Mouse (Mus musculus): ENCODE data around the gene Gm49355. TPM values are rescaled to one million over a fixed set of nuclear protein-coding genes. Genes with fewer than 3 reads are reported as not detected.

The Gm49355 gene
- polyA plus RNA-seq, 1 experiment from 2014 or later = 0.23 TPM

DNA sequence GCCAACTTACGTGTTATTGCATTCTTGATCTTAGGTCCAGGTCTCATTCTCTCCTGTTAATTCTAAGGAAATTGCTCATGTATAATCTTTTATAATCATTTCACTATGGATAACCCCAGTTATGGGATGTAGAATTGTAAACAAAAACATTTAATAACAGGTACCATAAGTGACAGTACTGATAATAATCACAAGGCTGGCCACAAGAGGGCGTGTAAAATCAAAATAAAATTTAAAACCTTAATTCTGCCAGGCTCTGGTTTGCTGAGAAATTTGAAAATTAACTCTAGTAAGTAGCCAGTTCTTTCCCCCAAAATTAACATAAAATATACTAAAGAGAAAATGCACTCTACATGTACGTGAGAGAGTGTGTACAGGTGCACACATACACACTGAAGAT is 16.9 kb downstream of the Gm49355 start:
- Histone ChIP-seq H3K36me3 (ENCODE audit: control insufficient read depth, insufficient read depth, low read length) (no peaks in the 10 kb centered on the region), H3K4me3 (ENCODE audit: low read depth, low read length) (no peak overlapping the region), H3K4me1 (replicated peaks; ENCODE audit: control insufficient read depth, insufficient read depth, low read length) (no peaks in the 10 kb centered on the region), H3K9me3 (ENCODE audit: control insufficient read depth, low read length) (no peaks in the 10 kb centered on the region), H3K9ac (ENCODE audit: low read depth, low read length) (no peak overlapping the region), H3K27ac (ENCODE audit: low read depth, low read length) (no peak overlapping the region), H3K27me3 (ENCODE audit: control insufficient read depth, insufficient read depth, low read length) (no peaks in the 10 kb centered on the region), H3K4me2 (replicated peaks; ENCODE audit: low read depth, low read length) (no peak overlapping the region)
- peak; percentile 19 for DNase-seq (ENCODE audit: low spot score)
- no peak for ATAC-seq (ENCODE audit: low FRiP score)
- WGBS = 69% methylated on average over 3 of the region's 3 CpGs

GRCm38 (mm10) chr14:12303106-12303505 is 19.3 kb downstream of the Gm49355 start:
- DNase-seq (ENCODE audit: low spot score) (no peak), ATAC-seq (ENCODE audit: low FRiP score) (no peak)
- WGBS = 72% methylated on average over 2 of the region's 2 CpGs
- Histone ChIP-seq H3K4me1 (replicated peaks; ENCODE audit: control insufficient read depth, insufficient read depth, low read length) (no peaks in the 10 kb centered on the region), H3K27ac (ENCODE audit: low read depth, low read length) (no peak overlapping the region), H3K36me3 (ENCODE audit: control insufficient read depth, insufficient read depth, low read length) (no peaks in the 10 kb centered on the region), H3K4me3 (ENCODE audit: low read depth, low read length) (no peak overlapping the region), H3K9ac (ENCODE audit: low read depth, low read length) (no peak overlapping the region), H3K9me3 (ENCODE audit: control insufficient read depth, low read length) (no peaks in the 10 kb centered on the region), H3K27me3 (ENCODE audit: control insufficient read depth, insufficient read depth, low read length) (no peaks in the 10 kb centered on the region), H3K4me2 (replicated peaks; ENCODE audit: low read depth, low read length) (no peak overlapping the region)

- Histone ChIP-seq H3K9me3 (ENCODE audit: control insufficient read depth, low read length) (no peaks in the 10 kb centered on the region), H3K4me3 (ENCODE audit: low read depth, low read length) (no peak overlapping the region), H3K27me3 (ENCODE audit: control insufficient read depth, insufficient read depth, low read length) (peaks cover 46% of the 10 kb centered on the region), H3K36me3 (ENCODE audit: control insufficient read depth, insufficient read depth, low read length) (no peaks in the 10 kb centered on the region), H3K9ac (ENCODE audit: low read depth, low read length) (no peak overlapping the region), H3K4me1 (replicated peaks; ENCODE audit: control insufficient read depth, insufficient read depth, low read length) (no peaks in the 10 kb centered on the region), H3K27ac (ENCODE audit: low read depth, low read length) (no peak overlapping the region), H3K4me2 (replicated peaks; ENCODE audit: low read depth, low read length) (no peak overlapping the region)
- 82% methylated on average over 7 of the region's 7 CpGs for WGBS
- no peak for ATAC-seq (ENCODE audit: low FRiP score)
- no peak for DNase-seq (ENCODE audit: low spot score)
Measured at GRCm38 (mm10) chr14:12333622-12334021, 49.8 kb downstream of the Gm49355 start.

DNA sequence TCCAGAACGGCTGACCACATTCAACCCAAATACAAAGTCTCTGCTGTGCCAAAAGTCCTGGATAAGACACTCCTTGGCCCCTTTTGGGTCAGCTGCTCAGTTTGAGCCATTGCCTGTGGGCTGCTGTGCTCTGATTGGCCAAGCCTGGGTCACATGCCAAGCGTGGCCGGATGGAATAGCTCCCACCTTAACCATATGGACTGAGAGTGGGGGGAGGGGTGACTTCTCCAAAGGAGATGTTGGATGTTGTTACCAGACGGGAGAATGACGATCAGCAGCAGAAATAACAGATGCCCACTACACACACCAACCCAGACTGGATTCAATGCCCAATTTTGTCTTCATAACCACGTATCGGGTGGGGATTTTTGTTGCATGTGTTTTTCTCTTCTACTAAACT is 51.1 kb downstream of the Gm49355 start:
- Histone ChIP-seq H3K36me3 (ENCODE audit: control insufficient read depth, insufficient read depth, low read length) (no peaks in the 10 kb centered on the region), H3K4me2 (replicated peaks; ENCODE audit: low read depth, low read length) (no peak overlapping the region), H3K9ac (ENCODE audit: low read depth, low read length) (no peak overlapping the region)

GRCm38 (mm10) chr14:12337421-12337997 is 53.7 kb downstream of the Gm49355 start:
- H3K27me3 ChIP-seq (ENCODE audit: control insufficient read depth, insufficient read depth, low read length) = peaks cover 82% of the 10 kb centered on the region
- no peaks in the 10 kb centered on the region for H3K36me3 ChIP-seq (ENCODE audit: control insufficient read depth, insufficient read depth, low read length)
- H3K9me3 ChIP-seq (ENCODE audit: control insufficient read depth, low read length) = no peaks in the 10 kb centered on the region
- DNase-seq (ENCODE audit: low spot score) = peak; percentile 35
- H3K4me1 ChIP-seq (replicated peaks; ENCODE audit: control insufficient read depth, insufficient read depth, low read length) = no peaks in the 10 kb centered on the region
- ATAC-seq (ENCODE audit: low FRiP score) = no peak
- WGBS = 3% methylated on average over 8 of the region's 8 CpGs
- H3K4me2 ChIP-seq (replicated peaks; ENCODE audit: low read depth, low read length) = no peak overlapping the region
- H3K27ac ChIP-seq (ENCODE audit: low read depth, low read length) = no peak overlapping the region
- H3K4me3 ChIP-seq (ENCODE audit: low read depth, low read length) = no peak overlapping the region
- no peak overlapping the region for H3K9ac ChIP-seq (ENCODE audit: low read depth, low read length)

More for the DNA sequence above, 51.1 kb downstream of the Gm49355 start:
- ATAC-seq (ENCODE audit: low FRiP score) (no peak), DNase-seq (ENCODE audit: low spot score) (no peak)
- Histone ChIP-seq H3K27ac (ENCODE audit: low read depth, low read length) (no peak overlapping the region), H3K27me3 (ENCODE audit: control insufficient read depth, insufficient read depth, low read length) (peaks cover 58% of the 10 kb centered on the region), H3K4me3 (ENCODE audit: low read depth, low read length) (no peak overlapping the region), H3K4me1 (replicated peaks; ENCODE audit: control insufficient read depth, insufficient read depth, low read length) (no peaks in the 10 kb centered on the region), H3K9me3 (ENCODE audit: control insufficient read depth, low read length) (no peaks in the 10 kb centered on the region)
- WGBS = 48% methylated on average over 7 of the region's 7 CpGs

- Histone ChIP-seq H3K4me3 (ENCODE audit: low read depth, low read length) (no peak overlapping the region), H3K4me1 (replicated peaks; ENCODE audit: control insufficient read depth, insufficient read depth, low read length) (no peaks in the 10 kb centered on the region), H3K27ac (ENCODE audit: low read depth, low read length) (no peak overlapping the region), H3K9me3 (ENCODE audit: control insufficient read depth, low read length) (no peaks in the 10 kb centered on the region), H3K27me3 (ENCODE audit: control insufficient read depth, insufficient read depth, low read length) (peaks cover 85% of the 10 kb centered on the region), H3K36me3 (ENCODE audit: control insufficient read depth, insufficient read depth, low read length) (no peaks in the 10 kb centered on the region), H3K4me2 (replicated peaks; ENCODE audit: low read depth, low read length) (no peak overlapping the region), H3K9ac (ENCODE audit: low read depth, low read length) (no peak overlapping the region)
- ATAC-seq (ENCODE audit: low FRiP score) (peak; percentile 43), DNase-seq (ENCODE audit: low spot score) (peak; percentile 58)
- under 1% methylated on average over 16 of the region's 16 CpGs for WGBS
Measured at GRCm38 (mm10) chr14:12337998-12338809, 54.4 kb downstream of the Gm49355 start.

DNA sequence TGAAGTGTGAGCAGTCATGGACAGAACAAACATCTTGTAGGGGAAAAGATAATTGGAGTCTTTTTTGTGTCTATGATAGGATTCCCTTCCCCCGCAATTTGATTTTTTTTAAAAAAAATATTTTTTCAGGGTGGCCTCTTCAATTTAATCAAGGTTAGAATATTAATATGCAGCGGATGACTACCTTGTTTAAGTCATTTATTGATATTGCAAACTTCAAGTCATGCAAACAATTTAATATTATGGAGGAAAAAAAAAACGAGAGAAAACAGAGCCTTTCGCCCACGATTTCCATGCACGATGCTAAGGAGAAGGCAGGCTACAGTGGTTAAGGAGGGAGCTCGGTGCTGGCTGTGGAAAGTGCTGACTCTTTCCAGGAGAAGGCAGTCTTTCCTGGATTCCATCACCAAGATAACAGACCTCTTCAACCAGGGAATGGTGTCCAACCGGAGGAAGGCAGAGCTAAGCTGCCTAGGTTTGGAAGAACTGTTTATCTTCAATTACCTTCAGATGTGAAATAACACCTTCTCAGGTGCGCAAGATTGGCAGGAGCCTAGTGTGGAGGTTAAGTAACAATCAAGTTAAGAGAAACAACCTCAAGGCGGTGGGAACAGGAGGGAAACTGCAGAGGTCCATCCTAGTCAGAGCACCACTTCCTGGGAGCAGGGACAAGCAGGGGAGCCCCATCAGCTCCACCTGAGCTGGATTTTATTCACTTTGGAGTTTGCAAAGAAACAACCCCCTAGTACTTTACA is 55.2 kb downstream of the Gm49355 start:
- 2% methylated on average over 10 of the region's 10 CpGs for WGBS
- no peak for ATAC-seq (ENCODE audit: low FRiP score)
- H3K27me3 ChIP-seq (ENCODE audit: control insufficient read depth, insufficient read depth, low read length) = peaks cover 91% of the 10 kb centered on the region
- H3K4me3 ChIP-seq (ENCODE audit: low read depth, low read length) = no peak overlapping the region
- H3K4me2 ChIP-seq (replicated peaks; ENCODE audit: low read depth, low read length) = no peak overlapping the region
- no peak overlapping the region for H3K9ac ChIP-seq (ENCODE audit: low read depth, low read length)
- no peaks in the 10 kb centered on the region for H3K36me3 ChIP-seq (ENCODE audit: control insufficient read depth, insufficient read depth, low read length)
- no peaks in the 10 kb centered on the region for H3K4me1 ChIP-seq (replicated peaks; ENCODE audit: control insufficient read depth, insufficient read depth, low read length)
- H3K27ac ChIP-seq (ENCODE audit: low read depth, low read length) = no peak overlapping the region
- DNase-seq (ENCODE audit: low spot score) = peak; percentile 43
- H3K9me3 ChIP-seq (ENCODE audit: control insufficient read depth, low read length) = no peaks in the 10 kb centered on the region

DNA sequence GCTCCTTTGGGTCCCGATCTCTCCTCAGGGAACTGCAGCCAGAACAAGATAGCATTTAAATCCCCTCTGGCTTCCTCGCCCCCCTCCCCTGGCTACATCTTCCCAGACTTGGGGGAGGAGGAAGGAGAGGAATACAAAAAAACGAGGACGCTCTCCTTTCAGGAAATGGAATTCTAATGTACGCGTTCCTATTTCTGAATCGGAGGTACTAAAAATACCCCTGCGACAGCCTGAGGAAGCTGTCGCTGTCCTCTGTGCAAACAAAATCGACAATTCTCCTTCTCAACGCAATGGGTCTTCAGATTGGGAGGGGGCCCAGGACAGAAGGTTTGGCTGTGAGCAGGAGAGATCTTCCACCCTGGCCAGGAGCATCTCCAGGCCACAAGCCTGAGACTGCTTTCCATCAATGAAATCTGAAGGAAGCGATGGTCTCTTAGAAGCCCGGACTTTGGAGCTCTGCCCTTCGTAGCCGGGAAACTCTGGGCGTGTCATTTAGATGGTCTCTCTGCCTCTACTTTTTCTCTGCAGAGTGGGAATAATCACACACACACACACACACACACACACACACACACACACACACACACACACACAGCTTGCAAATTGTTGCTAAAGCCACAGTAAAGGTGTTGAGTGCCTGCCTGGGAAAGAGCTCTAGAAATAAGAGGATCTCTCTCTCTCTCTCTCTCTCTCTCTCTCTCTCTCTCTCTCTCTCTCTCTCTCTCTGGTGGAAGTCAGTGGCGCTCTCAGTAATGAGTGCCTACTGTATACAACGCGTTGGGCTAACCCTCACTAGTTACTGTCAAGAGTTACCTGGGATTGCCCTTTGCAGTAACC is 56.7 kb downstream of the Gm49355 start:
- no peak overlapping the region for H3K9ac ChIP-seq (ENCODE audit: low read depth, low read length)
- no peaks in the 10 kb centered on the region for H3K9me3 ChIP-seq (ENCODE audit: control insufficient read depth, low read length)
- no peaks in the 10 kb centered on the region for H3K4me1 ChIP-seq (replicated peaks; ENCODE audit: control insufficient read depth, insufficient read depth, low read length)
- H3K4me2 ChIP-seq (replicated peaks; ENCODE audit: low read depth, low read length) = no peak overlapping the region
- WGBS = under 1% methylated on average over 19 of the region's 19 CpGs
- H3K36me3 ChIP-seq (ENCODE audit: control insufficient read depth, insufficient read depth, low read length) = no peaks in the 10 kb centered on the region
- H3K4me3 ChIP-seq (ENCODE audit: low read depth, low read length) = no peak overlapping the region
- peaks cover 94% of the 10 kb centered on the region for H3K27me3 ChIP-seq (ENCODE audit: control insufficient read depth, insufficient read depth, low read length)
- H3K27ac ChIP-seq (ENCODE audit: low read depth, low read length) = no peak overlapping the region
- ATAC-seq (ENCODE audit: low FRiP score) (no peak), DNase-seq (ENCODE audit: low spot score) (peak; percentile 51)
